Mouse (Mus musculus) E14TG2a.4 (cell line): ENCODE data around the gene Gga1.
"Not testable (repeated sequence)": the region's sequence is repeated elsewhere in the genome, so short reads cannot be mapped to it uniquely, and the experiment has no call there.

Experiments
- CTCF ChIP-seq: conservative IDR thresholded peaks from 2 replicates; pipeline ENCODE4 v1.5.1; 2014; ENCODE audit warnings: low read length
- NANOG ChIP-seq: IDR thresholded peaks from 2 replicates; pipeline ENCODE4 v1.6.1; 2014; ENCODE audit warnings: borderline replicate concordance, low read length, mixed read lengths
- POU5F1 ChIP-seq: IDR thresholded peaks from 2 replicates; pipeline ENCODE4 v1.6.1; 2014; ENCODE audit warnings: low read length, borderline replicate concordance

DNA sequence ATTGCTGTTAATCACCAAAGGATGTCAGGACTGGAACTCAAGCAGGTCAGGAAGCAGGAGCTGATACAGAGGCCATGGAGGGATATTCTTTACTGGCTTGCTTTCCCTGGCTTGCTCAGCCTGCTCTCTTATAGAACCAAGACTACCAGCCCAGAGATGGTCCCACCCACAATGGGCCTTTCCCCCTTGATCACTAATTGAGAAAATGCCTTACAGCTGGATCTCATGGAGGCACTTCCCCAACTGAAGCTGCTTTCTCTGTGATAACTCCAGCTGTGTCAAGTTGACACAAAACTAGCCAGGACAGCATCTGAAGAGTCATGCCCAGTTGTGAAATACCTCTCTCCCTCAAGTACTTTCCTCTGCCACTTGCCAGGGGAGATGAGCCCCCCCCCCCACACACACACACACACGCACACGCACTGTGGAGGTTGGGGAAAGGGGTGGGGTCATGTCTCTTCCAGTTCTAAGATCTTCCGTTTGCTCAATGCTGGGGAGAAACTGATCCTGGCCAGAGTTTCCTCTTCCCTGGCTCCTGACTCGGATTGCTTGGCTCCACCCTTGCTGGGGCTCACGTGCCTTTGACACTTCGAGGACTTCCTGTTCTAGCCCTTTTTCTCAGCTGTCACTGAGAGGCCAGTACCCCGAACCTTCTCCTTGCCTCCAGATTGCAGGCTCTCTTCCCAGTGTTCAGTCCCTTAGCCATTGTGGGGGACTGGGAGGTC lies 2.0 kb downstream of the Gga1 start:
- TF ChIP-seq CTCF, POU5F1, NANOG: not testable (repeated sequence)
